Mouse (Mus musculus) CH12.LX (cell line): Measurements from ENCODE around the gene Esr1.

Source experiments
- CTCF ChIP-seq, 2 experiments: IDR thresholded peaks in 1 of 2; conservative IDR thresholded peaks in 1 of 2; 2 replicates each; pipeline ENCODE4 v1.5.1; 2011 to 2012; ENCODE audit warnings: low read depth in 2 of 2, low read length in 2 of 2, improper control_type of control experiment in 1 of 2, inconsistent platforms in 1 of 2, mild to moderate bottlenecking in 1 of 2, moderate library complexity in 1 of 2
- GABPA ChIP-seq: IDR thresholded peaks from 2 replicates; pipeline ENCODE4 v1.6.1; 2012; ENCODE audit warnings: low read depth, low read length, improper control_type of control experiment, inconsistent platforms; ENCODE audit not compliant: insufficient replicate concordance
- NELFE ChIP-seq: IDR thresholded peaks from 2 replicates; pipeline ENCODE4 v1.6.1; 2011; ENCODE audit warnings: low read depth, low read length, improper control_type of control experiment
- POLR2A ChIP-seq: IDR thresholded peaks from 2 replicates; pipeline ENCODE4 v1.6.1; 2011; ENCODE audit warnings: low read depth, mild to moderate bottlenecking, improper control_type of control experiment, low read length
- RAD21 ChIP-seq: IDR thresholded peaks from 2 replicates; pipeline ENCODE4 v1.6.1; 2011; ENCODE audit warnings: low read depth, mild to moderate bottlenecking, low read length, improper control_type of control experiment, moderate library complexity
- RCOR1 ChIP-seq: conservative IDR thresholded peaks from 2 replicates; pipeline ENCODE4 v1.6.1; 2012; ENCODE audit warnings: low read depth, mild to moderate bottlenecking, inconsistent platforms, low read length, improper control_type of control experiment
- SIN3A ChIP-seq: IDR thresholded peaks from 2 replicates; pipeline ENCODE4 v1.6.1; 2012; ENCODE audit warnings: low read length, improper control_type of control experiment, inconsistent platforms

DNA sequence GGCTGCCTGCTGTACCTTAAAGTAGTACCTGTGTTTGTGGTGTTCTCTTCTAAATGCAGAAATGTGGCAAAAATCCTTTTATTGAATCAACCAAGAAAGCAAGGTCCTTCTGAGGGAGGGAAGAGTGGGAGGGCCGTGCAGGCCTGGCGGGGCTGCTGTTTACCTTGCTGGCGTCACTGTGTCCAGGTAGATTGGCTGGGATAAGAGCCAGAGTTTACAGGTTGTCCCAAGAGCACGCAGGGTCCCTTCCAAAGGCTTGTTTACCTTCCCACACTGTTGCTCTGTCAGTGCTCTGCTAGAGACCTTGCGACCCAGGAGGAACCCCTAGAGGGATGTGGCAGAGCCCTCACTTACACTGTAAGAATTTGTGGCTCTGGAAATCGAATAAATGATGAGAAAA is 13.9 kb downstream of the Esr1 start:
- TF ChIP-seq CTCF (conservative IDR thresholded peaks at IDR 0.05 in 1 of 2, IDR thresholded peaks at IDR 0.05 in 1 of 2; ENCODE audit: low read depth in 2 of 2, low read length in 2 of 2) (no peak), SIN3A (no peak), GABPA (no peak), POLR2A (no peak), RCOR1 (no peak), NELFE (no peak), RAD21 (no peak)
